Mouse (Mus musculus): ENCODE results near the gene Auts2. TPM values are rescaled to one million over a fixed set of nuclear protein-coding genes. Genes with fewer than 3 reads are reported as not detected.

Auts2 gene
- total and polyA plus RNA-seq, 3 experiments: not detected

GRCm38 (mm10) chr5:132074360-132074723 lies 468.8 kb downstream of the Auts2 start:
- TF ChIP-seq TBP (conservative IDR thresholded peaks at IDR 0.05; ENCODE audit: low read depth, low read length) (no peak), NELFE (IDR thresholded peaks at IDR 0.05; ENCODE audit: low read depth, low read length) (no peak), EP300 (IDR thresholded peaks at IDR 0.05; ENCODE audit: low read length) (no peak), JUN (IDR thresholded peaks at IDR 0.05; ENCODE audit: insufficient read depth, low read depth, low read length) (no peak), POLR2A (IDR thresholded peaks at IDR 0.05; ENCODE audit: low read depth, low read length) (no peak), RCOR1 (conservative IDR thresholded peaks at IDR 0.05; ENCODE audit: low read depth, low read length) (no peak), BHLHE40 (IDR thresholded peaks at IDR 0.05; ENCODE audit: low read depth, low read length) (no peak), CTCF (conservative IDR thresholded peaks at IDR 0.05 in 1 of 2, IDR thresholded peaks at IDR 0.05 in 1 of 2; ENCODE audit: low read depth in 2 of 2, low read length in 2 of 2) (no peak), ZKSCAN1 (IDR thresholded peaks at IDR 0.05; ENCODE audit: borderline replicate concordance, low read depth, low read length) (no peak), MAFK (IDR thresholded peaks at IDR 0.05; ENCODE audit: insufficient replicate concordance, low read length) (no peak), TCF12 (IDR thresholded peaks at IDR 0.05; ENCODE audit: low read depth, low read length) (no peak), ZMIZ1 (IDR thresholded peaks at IDR 0.05; ENCODE audit: low read depth, low read length) (no peak)
- no peaks in the 10 kb centered on the region for H3K79me2 ChIP-seq (replicated peaks; ENCODE audit: control insufficient read depth, extremely low read depth, insufficient read depth, poor library complexity, severe bottlenecking)
- DNase-seq (ENCODE audit: extremely low read depth): no peak
- no peak overlapping the region for H3K4me2 ChIP-seq (ENCODE audit: insufficient read depth, low read depth, poor library complexity, severe bottlenecking)
- dilution Hi-C loops (cut with MboI; ENCODE audit: extremely low pct_ligation_motif_present, extremely low pct_unique_long_range_greater_than_20kb, low sequenced_read_pairs): no loop called here
- peaks cover 62% of the 10 kb centered on the region for H3K9me3 ChIP-seq (replicated peaks; ENCODE audit: low read length)
- H3K27me3 ChIP-seq (replicated peaks): no peaks in the 10 kb centered on the region
- H3K9ac ChIP-seq (ENCODE audit: insufficient read depth, low read depth): no peak overlapping the region
- H3K4me1 ChIP-seq (ENCODE audit: control insufficient read depth in 1 of 2, insufficient read depth in 2 of 2): no peaks in the 10 kb centered on the region
- in situ Hi-C loops (cut with MboI; ENCODE audit: low pct_ligation_motif_present, low pct_unique_long_range_greater_than_20kb, low sequenced_read_pairs): no loop called here
- H3K36me3 ChIP-seq (replicated peaks in 1 of 2; ENCODE audit: control insufficient read depth in 1 of 2, insufficient read depth in 1 of 2, low read length in 1 of 2): no peaks in the 10 kb centered on the region
- no peak overlapping the region for H3K4me3 ChIP-seq (replicated peaks in 1 of 3; ENCODE audit: low read depth in 2 of 3, low read length in 2 of 3, poor library complexity in 1 of 3)
- no peak overlapping the region for H3K27ac ChIP-seq (ENCODE audit: insufficient read depth, low read depth)

- Histone ChIP-seq H3K4me1 (ENCODE audit: control insufficient read depth in 1 of 2, insufficient read depth in 2 of 2) (no peaks in the 10 kb centered on the region), H3K4me3 (replicated peaks in 1 of 3; ENCODE audit: low read depth in 2 of 3, low read length in 2 of 3, poor library complexity in 1 of 3) (no peak overlapping the region), H3K27me3 (replicated peaks) (no peaks in the 10 kb centered on the region), H3K27ac (ENCODE audit: insufficient read depth, low read depth) (no peak overlapping the region), H3K36me3 (replicated peaks in 1 of 2; ENCODE audit: control insufficient read depth in 1 of 2, insufficient read depth in 1 of 2, low read length in 1 of 2) (no peaks in the 10 kb centered on the region), H3K9ac (ENCODE audit: insufficient read depth, low read depth) (no peak overlapping the region), H3K4me2 (ENCODE audit: insufficient read depth, low read depth, poor library complexity, severe bottlenecking) (no peak overlapping the region), H3K79me2 (replicated peaks; ENCODE audit: control insufficient read depth, extremely low read depth, insufficient read depth, poor library complexity, severe bottlenecking) (no peaks in the 10 kb centered on the region), H3K9me3 (replicated peaks; ENCODE audit: low read length) (peaks cover 65% of the 10 kb centered on the region)
- no peak for TF ChIP-seq NRF1 (IDR thresholded peaks at IDR 0.05; ENCODE audit: low read depth, low read length)
- no peak for TF ChIP-seq BHLHE40 (IDR thresholded peaks at IDR 0.05; ENCODE audit: low read depth, low read length)
- TF ChIP-seq UBTF (IDR thresholded peaks at IDR 0.05; ENCODE audit: low read depth, low read length): no peak
- no peak for TF ChIP-seq IRF4 (IDR thresholded peaks at IDR 0.05; ENCODE audit: low read depth, low read length)
- TF ChIP-seq CTCF (conservative IDR thresholded peaks at IDR 0.05 in 1 of 2, IDR thresholded peaks at IDR 0.05 in 1 of 2; ENCODE audit: low read depth in 2 of 2, low read length in 2 of 2): no peak
- no peak for TF ChIP-seq PAX5 (IDR thresholded peaks at IDR 0.05; ENCODE audit: low read length)
- DNase-seq (ENCODE audit: extremely low read depth): no peak
- dilution Hi-C loops (cut with MboI; ENCODE audit: extremely low pct_ligation_motif_present, extremely low pct_unique_long_range_greater_than_20kb, low sequenced_read_pairs): no loop called here
- in situ Hi-C loops (cut with MboI; ENCODE audit: low pct_ligation_motif_present, low pct_unique_long_range_greater_than_20kb, low sequenced_read_pairs): no loop called here
These were observed 469.3 kb downstream of the Auts2 start for GRCm38 (mm10) chr5:132073677-132074359.

Data from CH12.LX (cell line).